ENCODE assay signal across 24 mouse cellular contexts in genomic region chr12:40983021-40983420, GRCm38 (mm10). TPM values are rescaled to one million over a fixed set of nuclear protein-coding genes. Genes with fewer than 3 reads are reported as not detected.
A peak's percentile ranks its signal among the peaks of the same experiment; 100 is the strongest.
DNase-seq lines count a peak whose midpoint lies in the region; ATAC-seq lines count a peak whose summit lies in the region.
"Had no signal": no experiment of that assay in that cellular context is flagged by ENCODE, and none has a peak within 500 bp of the region (broad histone marks: within the 10 kb centered on the region; RNA-seq: fewer than 3 reads in every experiment).

No protein-coding gene starts in this region.

- DNase-seq in ES-CJ7 (ENCODE audit: low read depth, low spot score) (peak; percentile 72), R1 (ENCODE audit: low read depth, low spot score) (peak; percentile 77), ZHBTc4 (ENCODE audit: low read depth, low spot score) (peak; percentile 49)
- DNase-seq in forebrain, embryonic 11.5 days (ENCODE audit: low spot score) = no peak
- DNase-seq in left cerebral cortex, adult 11 months (ENCODE audit: low spot score) = no peak
- DNase-seq in lung, postnatal 25 days (ENCODE audit: low spot score) = no peak
- DNase-seq: adrenal gland, adult 2 months; adrenal gland, adult 8-10 months; adrenal gland, postnatal 10 days; adrenal gland, postnatal 14 days; adrenal gland, postnatal 25 days; adrenal gland, postnatal 36 days; B cell, adult 2 months; cerebellum, adult 11 months; cerebellum, adult 11-12 months; cerebellum, adult 18-20 months; cerebellum, adult 2 months; cerebellum, adult 8-10 months; cerebellum, adult 9-10 months had no signal

- ATAC-seq in forebrain, embryonic 11.5 days (replicated peaks; ENCODE audit: low FRiP score) = no peak
- ATAC-seq: activated CD4-positive, CD25-positive, alpha-beta regulatory T cell, adult 4 months; CD4-positive, CD25-positive, alpha-beta regulatory T cell, adult 4 months; Patski had no signal

- no peak overlapping the region for H3K27ac ChIP-seq in forebrain, embryonic 11.5 days (ENCODE audit: low read depth, low read length)

- H3K4me3 ChIP-seq in forebrain, embryonic 11.5 days (ENCODE audit: low read depth, low read length) = no peak overlapping the region

- no peaks in the 10 kb centered on the region for H3K27me3 ChIP-seq in forebrain, embryonic 11.5 days (ENCODE audit: control insufficient read depth, insufficient read depth, low read length)
- H3K27me3 ChIP-seq: CH12.LX, Patski had no signal

- H3K9me3 ChIP-seq in forebrain, embryonic 11.5 days (ENCODE audit: control insufficient read depth, low read length) = no peaks in the 10 kb centered on the region
- H3K9me3 ChIP-seq: G1E had no signal

- H3K36me3 ChIP-seq in forebrain, embryonic 11.5 days (ENCODE audit: control insufficient read depth, insufficient read depth, low read length) = no peaks in the 10 kb centered on the region
- H3K36me3 ChIP-seq: G1E had no signal

- H3K9ac ChIP-seq in forebrain, embryonic 11.5 days (ENCODE audit: low read length) = no peak overlapping the region

- H3K4me2 ChIP-seq in forebrain, embryonic 11.5 days (ENCODE audit: low read depth, low read length, severe bottlenecking) = no peak overlapping the region

- WGBS in forebrain, embryonic 11.5 days = 76% methylated on average over 1 of the region's 1 CpGs

- H3K4me1 ChIP-seq in forebrain, embryonic 11.5 days (replicated peaks; ENCODE audit: control insufficient read depth, insufficient read depth, low read length) = no peaks in the 10 kb centered on the region; the same call in 1 of the 2 replicates

RNA-seq across cellular contexts. Expression of gene Immp2l, which starts 40.9 kb away (rescaled TPM):
- 9.0 and 10.9 TPM in 2 replicates for polyA plus RNA-seq in forebrain, embryonic 11.5 days (2014; fragmentation: Nextera tagmentation; extraction: Ambion mirVana)

Comparison
In these comparisons a context has a peak if more than half of its experiments do, and no peak if none do; other contexts are left out.
1. DNase-seq: peak in ES-CJ7 (single experiment), R1 (single experiment) and ZHBTc4 (single experiment); none in forebrain, embryonic 11.5 days (single experiment), left cerebral cortex, adult 11 months (single experiment) and lung, postnatal 25 days (single experiment).